Mouse (Mus musculus): Measurements from ENCODE around the gene Bcas3. TPM values are rescaled to one million over a fixed set of nuclear protein-coding genes. Genes with fewer than 3 reads are reported as not detected.

Bcas3 gene
- 12.4 TPM for polyA plus RNA-seq (2014; fragmentation: Illumina TruSeq; extraction: RNeasy Lipid Tissue Mini Kit (QIAGEN cat#74804); ENCODE audit: low read depth, low replicate concordance)

GRCm38 (mm10) chr11:85352539-85353380 lies at the start of gene Bcas3:
Gene Bcas3 (plus strand): TSS chr11:85353167.

GRCm38 (mm10) chr11:85310713-85311574 lies 42.0 kb upstream of the Bcas3 start, which contains the start of gene Ppm1d:
Gene Ppm1d (plus strand): TSS chr11:85311244.

GRCm38 (mm10) chr11:85832231-85832924 lies 479.4 kb downstream of the Bcas3 start, which contains the start of gene Tbx2:
Gene Tbx2 (plus strand): TSS chr11:85832551.

GRCm38 (mm10) chr11:85850233-85850632 lies 497.3 kb downstream of the Bcas3 start, which contains the start of gene Gm11444:
Gene Gm11444 (minus strand): TSS chr11:85850333.

Other genes starting within 250 kb of the Bcas3 start
- 117 TPM for gene Usp32, start 213.0 kb upstream of the Bcas3 start, polyA plus RNA-seq (2014; fragmentation: Illumina TruSeq; extraction: RNeasy Lipid Tissue Mini Kit (QIAGEN cat#74804); ENCODE audit: low read depth, low replicate concordance)
- 1.0 TPM for gene 1700125H20Rik, start 182.8 kb upstream of the Bcas3 start, polyA plus RNA-seq (2014; fragmentation: Illumina TruSeq; extraction: RNeasy Lipid Tissue Mini Kit (QIAGEN cat#74804); ENCODE audit: low read depth, low replicate concordance)
- 110 TPM for gene Appbp2, start 118.0 kb upstream of the Bcas3 start, polyA plus RNA-seq (2014; fragmentation: Illumina TruSeq; extraction: RNeasy Lipid Tissue Mini Kit (QIAGEN cat#74804); ENCODE audit: low read depth, low replicate concordance)
- gene Ppm1d, start 41.9 kb upstream of the Bcas3 start, polyA plus RNA-seq (2014; fragmentation: Illumina TruSeq; extraction: RNeasy Lipid Tissue Mini Kit (QIAGEN cat#74804); ENCODE audit: low read depth, low replicate concordance) = 32.2 TPM